Mouse (Mus musculus) midbrain, embryonic 12.5 days (tissue): ENCODE measurements around the gene Cadm3. TPM values are rescaled to one million over a fixed set of nuclear protein-coding genes. Genes with fewer than 3 reads are reported as not detected.

Experiments used
- ATAC-seq: fragments of 200-750 bp; cut with Nextera tagmentation; 2 replicates; pipeline ENCODE4 v1.8.0; 2017; ENCODE audit warnings: low read depth, moderate TSS enrichment, moderate library complexity; ENCODE audit not compliant: low FRiP score
- H3K27ac ChIP-seq: fragments of 300-500 bp; sonication (generic); replicated peaks from 2 replicates; pipeline ENCODE4 v1.5.1; 2016; ENCODE audit warnings: mild to moderate bottlenecking
- H3K27me3 ChIP-seq: fragments of 300-500 bp; sonication (generic); 2 replicates; pipeline ENCODE4 v1.6.1; 2016; ENCODE audit warnings: mild to moderate bottlenecking
- H3K36me3 ChIP-seq: fragments of 300-500 bp; sonication (generic); 2 replicates; pipeline ENCODE4 v1.6.1; 2016
- H3K4me1 ChIP-seq: fragments of 300-500 bp; sonication (generic); 2 replicates; pipeline ENCODE4 v1.6.1; 2016
- H3K4me2 ChIP-seq: fragments of 300-500 bp; sonication (generic); replicated peaks from 2 replicates; pipeline ENCODE4 v1.6.1; 2016; ENCODE audit warnings: mild to moderate bottlenecking, moderate library complexity
- H3K4me3 ChIP-seq: fragments of 300-500 bp; sonication (generic); 2 replicates; pipeline ENCODE4 v1.5.1; 2016; ENCODE audit warnings: mild to moderate bottlenecking
- H3K9ac ChIP-seq: fragments of 300-500 bp; sonication (generic); replicated peaks from 2 replicates; pipeline ENCODE4 v1.6.1; 2016; ENCODE audit warnings: mild to moderate bottlenecking, moderate library complexity
- H3K9me3 ChIP-seq: fragments of 300-500 bp; sonication (generic); 2 replicates; pipeline ENCODE4 v1.6.1; 2016; ENCODE audit warnings: mild to moderate bottlenecking
- WGBS: fragments of 180-500 bp; shearing (Covaris S2); methylation state at CpG from one replicate; pipeline ENCODE4 v1.1.7; 2016; 5-methylcytosine and 5-hydroxymethylcytosine counted together
- polyA plus RNA-seq: library from polyadenylated mRNA; unstranded; fragments of >200 nt; fragmentation: Nextera tagmentation; extraction: Ambion mirVana; gene quantifications from 2 replicates; pipeline ENCODE4 v1.2.1, GENCODE M21; 2016

Gene Cadm3
- polyA plus RNA-seq, 1 experiment from 2014 or later: 22.8 TPM

- H3K4me2 ChIP-seq: no peak within 1 kb of the TSS
- no peaks in the 10 kb centered on the region for H3K27me3 ChIP-seq
- H3K4me3 ChIP-seq: no peak within 1 kb of the TSS
- ATAC-seq: no peak
- WGBS: 70% methylated on average over 9 of the region's 9 CpGs
- peaks cover 14% of the 10 kb centered on the region for H3K4me1 ChIP-seq
- no peak within 1 kb of the TSS for H3K9ac ChIP-seq
- H3K36me3 ChIP-seq: peaks cover 19% of the 10 kb centered on the region
- no peak within 1 kb of the TSS for H3K27ac ChIP-seq
- H3K9me3 ChIP-seq: no peaks in the 10 kb centered on the region
These were observed 33.9 kb downstream of the Cadm3 start, which contains the start of gene Ackr1 for GRCm38 (mm10) chr1:173333312-173334253. Gene Ackr1, minus strand, starts transcription at chr1:173333750.

GRCm38 (mm10) chr1:173332418-173332817, 35.1 kb downstream of the Cadm3 start:
- Histone ChIP-seq H3K9ac (no peak overlapping the region), H3K4me1 (peaks cover 14% of the 10 kb centered on the region), H3K4me3 (no peak overlapping the region), H3K4me2 (no peak overlapping the region), H3K27me3 (no peaks in the 10 kb centered on the region), H3K27ac (no peak overlapping the region), H3K36me3 (peaks cover 9% of the 10 kb centered on the region), H3K9me3 (no peaks in the 10 kb centered on the region)
- 93% methylated on average over 5 of the region's 5 CpGs for WGBS
- no peak for ATAC-seq

GRCm38 (mm10) chr1:173329743-173330142, 37.8 kb downstream of the Cadm3 start:
- no peak for ATAC-seq
- Histone ChIP-seq H3K27me3 (no peaks in the 10 kb centered on the region), H3K4me3 (no peak overlapping the region), H3K4me1 (0 out of 2 replicates have a peak, but pooled peaks cover 3% of the 10 kb centered on the region), H3K36me3 (no peaks in the 10 kb centered on the region), H3K9ac (no peak overlapping the region), H3K9me3 (no peaks in the 10 kb centered on the region), H3K4me2 (no peak overlapping the region), H3K27ac (no peak overlapping the region)
- 63% methylated on average over 5 of the region's 5 CpGs for WGBS

- no peaks in the 10 kb centered on the region for H3K27me3 ChIP-seq
- ATAC-seq: no peak
- no peaks in the 10 kb centered on the region for H3K36me3 ChIP-seq
- 0 out of 2 replicates have a peak, but pooled peaks cover 3% of the 10 kb centered on the region for H3K4me1 ChIP-seq
- no peak overlapping the region for H3K4me2 ChIP-seq
- H3K27ac ChIP-seq: no peak overlapping the region
- H3K4me3 ChIP-seq: no peak overlapping the region
- WGBS: 42% methylated on average over 4 of the region's 4 CpGs
- H3K9ac ChIP-seq: no peak overlapping the region
- H3K9me3 ChIP-seq: no peaks in the 10 kb centered on the region
These were observed 38.3 kb downstream of the Cadm3 start for GRCm38 (mm10) chr1:173329185-173329584.

- Histone ChIP-seq H3K4me2 (no peak overlapping the region), H3K4me1 (0 out of 2 replicates have a peak, but pooled peaks cover 3% of the 10 kb centered on the region), H3K4me3 (no peak overlapping the region), H3K27me3 (no peaks in the 10 kb centered on the region), H3K27ac (no peak overlapping the region), H3K36me3 (no peaks in the 10 kb centered on the region), H3K9me3 (no peaks in the 10 kb centered on the region), H3K9ac (no peak overlapping the region)
- ATAC-seq: no peak
- WGBS: 71% methylated on average over 8 of the region's 8 CpGs
These were observed 39.0 kb downstream of the Cadm3 start for GRCm38 (mm10) chr1:173328446-173328845.

GRCm38 (mm10) chr1:173326552-173326951, 40.9 kb downstream of the Cadm3 start:
- H3K9me3 ChIP-seq: no peaks in the 10 kb centered on the region
- ATAC-seq: no peak

GRCm38 (mm10) chr1:173325395-173325794, 42.1 kb downstream of the Cadm3 start:
- no peaks in the 10 kb centered on the region for H3K36me3 ChIP-seq
- 0 out of 2 replicates have a peak, but pooled peaks cover 10% of the 10 kb centered on the region for H3K4me1 ChIP-seq
- no peak overlapping the region for H3K4me3 ChIP-seq
- H3K27me3 ChIP-seq: no peaks in the 10 kb centered on the region
- H3K9me3 ChIP-seq: no peaks in the 10 kb centered on the region
- H3K4me2 ChIP-seq: no peak overlapping the region
- H3K27ac ChIP-seq: no peak overlapping the region
- no peak for ATAC-seq
- no peak overlapping the region for H3K9ac ChIP-seq
- 94% methylated on average over 1 of the region's 1 CpGs for WGBS

More at GRCm38 (mm10) chr1:173326552-173326951, 40.9 kb downstream of the Cadm3 start:
- Histone ChIP-seq H3K4me3 (no peak overlapping the region), H3K27ac (no peak overlapping the region), H3K27me3 (no peaks in the 10 kb centered on the region), H3K4me1 (0 out of 2 replicates have a peak, but pooled peaks cover 9% of the 10 kb centered on the region), H3K4me2 (no peak overlapping the region), H3K9ac (no peak overlapping the region), H3K36me3 (no peaks in the 10 kb centered on the region)
- WGBS: 61% methylated on average over 1 of the region's 1 CpGs

- Histone ChIP-seq H3K4me3 (no peak overlapping the region), H3K4me2 (no peak overlapping the region), H3K27ac (no peak overlapping the region), H3K4me1 (0 out of 2 replicates have a peak, but pooled peaks cover 10% of the 10 kb centered on the region), H3K27me3 (no peaks in the 10 kb centered on the region), H3K36me3 (no peaks in the 10 kb centered on the region), H3K9me3 (no peaks in the 10 kb centered on the region), H3K9ac (no peak overlapping the region)
- 73% methylated on average over 4 of the region's 4 CpGs for WGBS
- ATAC-seq: no peak
These were observed 42.5 kb downstream of the Cadm3 start for GRCm38 (mm10) chr1:173324961-173325360.

- WGBS: 28% methylated on average over 5 of the region's 5 CpGs
- Histone ChIP-seq H3K27me3 (no peaks in the 10 kb centered on the region), H3K4me3 (no peak overlapping the region), H3K9me3 (no peaks in the 10 kb centered on the region), H3K4me1 (0 out of 2 replicates have a peak, but pooled peaks cover 7% of the 10 kb centered on the region), H3K27ac (no peak overlapping the region), H3K9ac (no peak overlapping the region), H3K4me2 (no peak overlapping the region), H3K36me3 (no peaks in the 10 kb centered on the region)
- no peak for ATAC-seq
These were observed 43.5 kb downstream of the Cadm3 start for GRCm38 (mm10) chr1:173323839-173324585.

GRCm38 (mm10) chr1:173322249-173322627, 45.3 kb downstream of the Cadm3 start:
- 0 out of 2 replicates have a peak, but pooled peaks cover 7% of the 10 kb centered on the region for H3K4me1 ChIP-seq
- no peak for ATAC-seq

GRCm38 (mm10) chr1:173321593-173322248, 45.8 kb downstream of the Cadm3 start:
- Histone ChIP-seq H3K27ac (no peak overlapping the region), H3K4me1 (0 out of 2 replicates have a peak, but pooled peaks cover 7% of the 10 kb centered on the region), H3K4me3 (no peak overlapping the region), H3K9me3 (no peaks in the 10 kb centered on the region), H3K27me3 (no peaks in the 10 kb centered on the region), H3K36me3 (no peaks in the 10 kb centered on the region), H3K9ac (no peak overlapping the region), H3K4me2 (no peak overlapping the region)
- no peak for ATAC-seq
- whole genome bisulfite sequencing: 71% methylated on average over 8 of the region's 8 CpGs

More at GRCm38 (mm10) chr1:173322249-173322627, 45.3 kb downstream of the Cadm3 start:
- no peaks in the 10 kb centered on the region for H3K9me3 ChIP-seq
- H3K27ac ChIP-seq: no peak overlapping the region
- WGBS: 75% methylated on average over 6 of the region's 6 CpGs
- H3K4me3 ChIP-seq: no peak overlapping the region
- no peaks in the 10 kb centered on the region for H3K36me3 ChIP-seq
- H3K27me3 ChIP-seq: no peaks in the 10 kb centered on the region
- no peak overlapping the region for H3K9ac ChIP-seq
- H3K4me2 ChIP-seq: no peak overlapping the region
